Mouse (Mus musculus) MEL (cell line): Measurements from ENCODE around the gene Kazn. TPM values are rescaled to one million over a fixed set of nuclear protein-coding genes. Genes with fewer than 3 reads are reported as not detected.

ENCODE experiments used
- DNase-seq: peaks from one replicate; pipeline ENCODE4 v3.0.0; 2011; ENCODE audit warnings: low read depth, low spot score
- H3K27ac ChIP-seq: 2 replicates; pipeline ENCODE4 v1.5.1; 2012; ENCODE audit warnings: low read depth, mild to moderate bottlenecking, control low read depth, low read length, moderate library complexity; ENCODE audit not compliant: control insufficient read depth
- H3K27me3 ChIP-seq, 2 experiments: fragments of 150-350 bp in 1 of 2; sonication (generic) in 1 of 2; 2 replicates each; pipeline ENCODE4 v1.6.1; 2012; ENCODE audit warnings: low read length in 2 of 2, mild to moderate bottlenecking in 2 of 2, improper control_type of control experiment in 1 of 2, moderate library complexity in 1 of 2; ENCODE audit not compliant: insufficient read depth in 2 of 2, control insufficient read depth in 1 of 2
- H3K36me3 ChIP-seq, 2 experiments: 2 replicates each; pipeline ENCODE4 v1.6.1; 2012 to 2014; ENCODE audit warnings: low read length in 2 of 2, improper control_type of control experiment in 1 of 2, inconsistent platforms in 1 of 2, mild to moderate bottlenecking in 1 of 2; ENCODE audit not compliant: insufficient read depth in 2 of 2, control insufficient read depth in 1 of 2
- H3K4me1 ChIP-seq, 2 experiments: fragments of 150-350 bp in 1 of 2; sonication (generic) in 1 of 2; 2 replicates each; pipeline ENCODE4 v1.6.1; 2012; ENCODE audit warnings: low read length in 2 of 2, improper control_type of control experiment in 1 of 2, mild to moderate bottlenecking in 1 of 2; ENCODE audit not compliant: insufficient read depth in 2 of 2, control insufficient read depth in 1 of 2
- H3K4me3 ChIP-seq, 2 experiments: fragments of 150-350 bp in 1 of 2; sonication (generic) in 1 of 2; 2 replicates each; pipeline ENCODE4 v1.5.1; 2012; ENCODE audit warnings: low read depth in 2 of 2, low read length in 2 of 2, mild to moderate bottlenecking in 2 of 2, moderate library complexity in 2 of 2, control low read depth in 1 of 2, improper control_type of control experiment in 1 of 2; ENCODE audit not compliant: control insufficient read depth in 1 of 2, insufficient read depth in 1 of 2
- H3K79me2 ChIP-seq: 2 replicates; pipeline ENCODE4 v1.6.1; 2012; ENCODE audit warnings: mild to moderate bottlenecking, low read length, moderate library complexity; ENCODE audit not compliant: control insufficient read depth, poor library complexity, insufficient read depth
- H3K9ac ChIP-seq: 2 replicates; pipeline ENCODE4 v1.6.1; 2012; ENCODE audit warnings: low read depth, mild to moderate bottlenecking, control low read depth, low read length, moderate library complexity; ENCODE audit not compliant: control insufficient read depth, poor library complexity, severe bottlenecking
- H3K9me3 ChIP-seq: fragments of 150-350 bp; sonication (generic); replicated peaks from 2 replicates; pipeline ENCODE4 v1.6.1; 2012; ENCODE audit warnings: mild to moderate bottlenecking, low read length, improper control_type of control experiment, moderate library complexity; ENCODE audit not compliant: insufficient read depth
- BHLHE40 ChIP-seq: IDR thresholded peaks from 2 replicates; pipeline ENCODE4 v1.6.1; 2012; ENCODE audit warnings: low read depth, mild to moderate bottlenecking, inconsistent platforms, low read length, improper control_type of control experiment, borderline replicate concordance
- CHD1 ChIP-seq: IDR thresholded peaks from 2 replicates; pipeline ENCODE4 v1.6.1; 2012; ENCODE audit warnings: low read depth, mild to moderate bottlenecking, inconsistent platforms, low read length, improper control_type of control experiment
- CHD2 ChIP-seq: IDR thresholded peaks from 2 replicates; pipeline ENCODE4 v1.6.1; 2011; ENCODE audit warnings: low read length, improper control_type of control experiment
- CTCF ChIP-seq, 3 experiments: IDR thresholded peaks in 2 of 3; conservative IDR thresholded peaks in 1 of 3; 2 replicates each; pipeline ENCODE4 v1.5.1; 2011 to 2012; ENCODE audit warnings: low read length in 3 of 3, low read depth in 2 of 3, mild to moderate bottlenecking in 2 of 3, improper control_type of control experiment in 1 of 3, inconsistent platforms in 1 of 3, mixed read lengths in 1 of 3, moderate library complexity in 1 of 3; ENCODE audit not compliant: control insufficient read depth in 1 of 3, insufficient read depth in 1 of 3, poor library complexity in 1 of 3, severe bottlenecking in 1 of 3
- E2F4 ChIP-seq: IDR thresholded peaks from 2 replicates; pipeline ENCODE4 v1.6.1; 2011; ENCODE audit warnings: low read depth, low read length, improper control_type of control experiment, borderline replicate concordance
- ELF1 ChIP-seq: IDR thresholded peaks from 2 replicates; pipeline ENCODE4 v1.6.1; 2014; ENCODE audit warnings: low read depth, mild to moderate bottlenecking, inconsistent platforms, low read length, improper control_type of control experiment, moderate library complexity
- ETS1 ChIP-seq: IDR thresholded peaks from 2 replicates; pipeline ENCODE4 v1.6.1; 2012; ENCODE audit warnings: low read depth, mild to moderate bottlenecking, inconsistent platforms, low read length, improper control_type of control experiment, moderate library complexity
- HCFC1 ChIP-seq: IDR thresholded peaks from 2 replicates; pipeline ENCODE4 v1.6.1; 2012; ENCODE audit warnings: low read depth, mild to moderate bottlenecking, inconsistent platforms, low read length, improper control_type of control experiment, moderate library complexity
- JUND ChIP-seq: IDR thresholded peaks from 2 replicates; pipeline ENCODE4 v1.6.1; 2011; ENCODE audit warnings: low read depth, mild to moderate bottlenecking, improper control_type of control experiment, low read length
- KAT2A ChIP-seq: conservative IDR thresholded peaks from 2 replicates; pipeline ENCODE4 v1.6.1; 2012; ENCODE audit warnings: low read depth, low read length, improper control_type of control experiment, inconsistent platforms
- MAFK ChIP-seq: IDR thresholded peaks from 2 replicates; pipeline ENCODE4 v1.6.1; 2011; ENCODE audit warnings: low read depth, mild to moderate bottlenecking, low read length, improper control_type of control experiment, borderline replicate concordance
- MAX ChIP-seq: IDR thresholded peaks from 2 replicates; pipeline ENCODE4 v1.6.1; 2011; ENCODE audit warnings: low read length, improper control_type of control experiment
- MAZ ChIP-seq: IDR thresholded peaks from 2 replicates; pipeline ENCODE4 v1.6.1; 2012; ENCODE audit warnings: low read depth, mild to moderate bottlenecking, inconsistent platforms, low read length, improper control_type of control experiment
- MXI1 ChIP-seq: IDR thresholded peaks from 2 replicates; pipeline ENCODE4 v1.6.1; 2011; ENCODE audit warnings: mild to moderate bottlenecking, low read depth, low read length, improper control_type of control experiment
- MYB ChIP-seq: IDR thresholded peaks from 2 replicates; pipeline ENCODE4 v1.6.1; 2011; ENCODE audit warnings: mild to moderate bottlenecking, low read depth, low read length, improper control_type of control experiment
- MYC ChIP-seq: IDR thresholded peaks from 2 replicates; pipeline ENCODE4 v1.6.1; 2011; ENCODE audit warnings: low read depth, mild to moderate bottlenecking, low read length, improper control_type of control experiment, moderate library complexity
- NRF1 ChIP-seq: IDR thresholded peaks from 2 replicates; pipeline ENCODE4 v1.6.1; 2014; ENCODE audit warnings: low read depth, mild to moderate bottlenecking, inconsistent platforms, low read length, improper control_type of control experiment, moderate library complexity; ENCODE audit not compliant: poor library complexity, insufficient read depth, severe bottlenecking
- POLR2A ChIP-seq, 2 experiments: IDR thresholded peaks; 2 replicates each; pipeline ENCODE4 v1.6.1; 2011 to 2012; ENCODE audit warnings: low read length in 2 of 2, mild to moderate bottlenecking in 2 of 2, control low read depth in 1 of 2, improper control_type of control experiment in 1 of 2, low read depth in 1 of 2, moderate library complexity in 1 of 2; ENCODE audit not compliant: control insufficient read depth in 1 of 2, insufficient read depth in 1 of 2, poor library complexity in 1 of 2
- SMC3 ChIP-seq: IDR thresholded peaks from 2 replicates; pipeline ENCODE4 v1.6.1; 2011; ENCODE audit warnings: low read depth, low read length, improper control_type of control experiment
- UBTF ChIP-seq: IDR thresholded peaks from 2 replicates; pipeline ENCODE4 v1.6.1; 2012; ENCODE audit warnings: low read depth, mild to moderate bottlenecking, inconsistent platforms, low read length, improper control_type of control experiment, moderate library complexity, borderline replicate concordance; ENCODE audit not compliant: insufficient read depth
- USF1 ChIP-seq: IDR thresholded peaks from 2 replicates; pipeline ENCODE4 v1.6.1; 2014; ENCODE audit warnings: low read depth, mild to moderate bottlenecking, inconsistent platforms, low read length, improper control_type of control experiment, moderate library complexity
- USF2 ChIP-seq, 2 experiments: IDR thresholded peaks; 2 replicates each; pipeline ENCODE4 v1.6.1; 2011 to 2012; ENCODE audit warnings: improper control_type of control experiment in 2 of 2, low read length in 2 of 2, borderline replicate concordance in 1 of 2, inconsistent platforms in 1 of 2, low read depth in 1 of 2, mild to moderate bottlenecking in 1 of 2; ENCODE audit not compliant: insufficient read depth in 1 of 2
- ZC3H11A ChIP-seq: IDR thresholded peaks from 2 replicates; pipeline ENCODE4 v1.6.1; 2012; ENCODE audit warnings: low read depth, mild to moderate bottlenecking, inconsistent platforms, low read length, improper control_type of control experiment
- ZNF384 ChIP-seq: IDR thresholded peaks from 2 replicates; pipeline ENCODE4 v1.6.1; 2012; ENCODE audit warnings: low read depth, mild to moderate bottlenecking, inconsistent platforms, low read length, improper control_type of control experiment
- polyA plus RNA-seq, 2 experiments: library from polyadenylated mRNA; stranded (reverse) in 1 of 2; unstranded in 1 of 2; fragments of >175 nt in 1 of 2; fragments of >200 nt in 1 of 2; gene quantifications; 2 replicates each; pipeline versions ENCODE4 v1.2.1 to v1.2.4; 2012; ENCODE audit warnings: low replicate concordance in 2 of 2, low read depth in 1 of 2; ENCODE audit not compliant: insufficient read length in 2 of 2, insufficient read depth in 1 of 2, missing spikeins in 1 of 2
- total RNA-seq: library from RNA; depleted of rRNA; stranded (reverse); fragments of 300-350 nt; gene quantifications from 2 replicates; pipeline ENCODE4 v1.2.3, GENCODE M21; 2012

Gene Kazn
- total and polyA plus RNA-seq, 3 experiments = not detected

- no peak overlapping the region for H3K27ac ChIP-seq
- no peak overlapping the region for H3K4me3 ChIP-seq
- TF ChIP-seq CHD1 (no peak), MXI1 (no peak), ZNF384 (no peak), USF2 (IDR thresholded peaks at IDR 0.05; ENCODE audit: borderline replicate concordance in 1 of 2, insufficient read depth in 1 of 2, low read depth in 1 of 2, low read length in 2 of 2) (no peak), E2F4 (no peak), NRF1 (no peak), MAFK (no peak), MAX (no peak), MYC (no peak), CTCF (IDR thresholded peaks at IDR 0.05 in 2 of 3, conservative IDR thresholded peaks at IDR 0.05 in 1 of 3; ENCODE audit: control insufficient read depth in 1 of 3, insufficient read depth in 1 of 3, low read depth in 2 of 3, low read length in 3 of 3, poor library complexity in 1 of 3, severe bottlenecking in 1 of 3) (no peak), ELF1 (no peak), ZC3H11A (no peak), MYB (no peak), JUND (no peak), POLR2A (IDR thresholded peaks at IDR 0.05; ENCODE audit: control insufficient read depth in 1 of 2, insufficient read depth in 1 of 2, low read depth in 1 of 2, low read length in 2 of 2, poor library complexity in 1 of 2) (no peak)
- no peaks in the 10 kb centered on the region for H3K9me3 ChIP-seq
- no peaks in the 10 kb centered on the region for H3K27me3 ChIP-seq
- H3K4me1 ChIP-seq = no peaks in the 10 kb centered on the region
- H3K9ac ChIP-seq = no peak overlapping the region
- H3K79me2 ChIP-seq = no peaks in the 10 kb centered on the region
- no peaks in the 10 kb centered on the region for H3K36me3 ChIP-seq
- DNase-seq = no peak
Measured at GRCm38 (mm10) chr4:142150086-142150485, 89.1 kb downstream of the Kazn start.

- Histone ChIP-seq H3K36me3 (no peaks in the 10 kb centered on the region), H3K79me2 (no peaks in the 10 kb centered on the region), H3K9me3 (no peaks in the 10 kb centered on the region), H3K27me3 (no peaks in the 10 kb centered on the region), H3K4me3 (no peak overlapping the region), H3K9ac (no peak overlapping the region), H3K4me1 (no peaks in the 10 kb centered on the region), H3K27ac (no peak overlapping the region)
- TF ChIP-seq CHD2 = no peak
- DNase-seq = no peak
Measured at GRCm38 (mm10) chr4:142149202-142149601, 90.0 kb downstream of the Kazn start.

- no peak overlapping the region for H3K27ac ChIP-seq
- no peaks in the 10 kb centered on the region for H3K9me3 ChIP-seq
- H3K27me3 ChIP-seq = no peaks in the 10 kb centered on the region
- H3K79me2 ChIP-seq = no peaks in the 10 kb centered on the region
- H3K4me3 ChIP-seq = no peak overlapping the region
- TF ChIP-seq BHLHE40 (no peak), HCFC1 (no peak), USF1 (no peak), UBTF (no peak), SMC3 (no peak), ETS1 (no peak), MYC (no peak), MYB (no peak), E2F4 (no peak), CHD2 (no peak), KAT2A (no peak), MAZ (no peak), CTCF (IDR thresholded peaks at IDR 0.05 in 2 of 3, conservative IDR thresholded peaks at IDR 0.05 in 1 of 3; ENCODE audit: control insufficient read depth in 1 of 3, insufficient read depth in 1 of 3, low read depth in 2 of 3, low read length in 3 of 3, poor library complexity in 1 of 3, severe bottlenecking in 1 of 3) (no peak), JUND (no peak), ELF1 (no peak), POLR2A (IDR thresholded peaks at IDR 0.05; ENCODE audit: control insufficient read depth in 1 of 2, insufficient read depth in 1 of 2, low read depth in 1 of 2, low read length in 2 of 2, poor library complexity in 1 of 2) (no peak)
- no peak for DNase-seq
- H3K36me3 ChIP-seq = no peaks in the 10 kb centered on the region
- H3K4me1 ChIP-seq = no peaks in the 10 kb centered on the region
- no peak overlapping the region for H3K9ac ChIP-seq
Measured at GRCm38 (mm10) chr4:142147671-142148070, 91.5 kb downstream of the Kazn start.
